Mouse (Mus musculus) testis, adult 2 months (tissue): ENCODE data around the gene Apip. TPM values are rescaled to one million over a fixed set of nuclear protein-coding genes. Genes with fewer than 3 reads are reported as not detected.

Source experiments
- H3K27ac ChIP-seq: fragments of 200-500 bp; 2 replicates; pipeline ENCODE4 v1.5.1; 2012; ENCODE audit warnings: low read depth, low read length; ENCODE audit not compliant: control insufficient read depth, insufficient read depth
- H3K27me3 ChIP-seq: fragments of 200-500 bp; 2 replicates; pipeline ENCODE4 v1.6.1; 2012; ENCODE audit warnings: mild to moderate bottlenecking, low read length, moderate library complexity; ENCODE audit not compliant: control insufficient read depth, insufficient read depth
- H3K36me3 ChIP-seq: fragments of 200-500 bp; 2 replicates; pipeline ENCODE4 v1.6.1; 2012; ENCODE audit warnings: mild to moderate bottlenecking, low read length; ENCODE audit not compliant: control insufficient read depth, insufficient read depth
- H3K4me1 ChIP-seq: fragments of 200-500 bp; 2 replicates; pipeline ENCODE4 v1.6.1; 2012; ENCODE audit warnings: low read length; ENCODE audit not compliant: control insufficient read depth, insufficient read depth
- H3K4me3 ChIP-seq: fragments of 200-500 bp; 2 replicates; pipeline ENCODE4 v1.5.1; 2012; ENCODE audit warnings: low read depth, mild to moderate bottlenecking, low read length, moderate library complexity, mixed read lengths; ENCODE audit not compliant: control insufficient read depth
- CTCF ChIP-seq: fragments of 200-500 bp; IDR thresholded peaks from 2 replicates; pipeline ENCODE4 v1.5.1; 2012; ENCODE audit warnings: low read depth, mild to moderate bottlenecking, inconsistent platforms, low read length, moderate library complexity; ENCODE audit not compliant: control insufficient read depth, insufficient read depth, insufficient replicate concordance
- POLR2A ChIP-seq: fragments of 200-500 bp; IDR thresholded peaks from 2 replicates; pipeline ENCODE4 v1.6.1; 2012; ENCODE audit warnings: low read depth, mild to moderate bottlenecking, inconsistent platforms, low read length, moderate library complexity; ENCODE audit not compliant: control insufficient read depth
- polyA plus RNA-seq: library from polyadenylated mRNA; depleted of rRNA; stranded (reverse); fragments of >200 nt; gene quantifications from 2 replicates; pipeline ENCODE4 v1.2.3, GENCODE M21; 2012

Gene Apip
- polyA plus RNA-seq, 1 experiment = 16.9 TPM

DNA sequence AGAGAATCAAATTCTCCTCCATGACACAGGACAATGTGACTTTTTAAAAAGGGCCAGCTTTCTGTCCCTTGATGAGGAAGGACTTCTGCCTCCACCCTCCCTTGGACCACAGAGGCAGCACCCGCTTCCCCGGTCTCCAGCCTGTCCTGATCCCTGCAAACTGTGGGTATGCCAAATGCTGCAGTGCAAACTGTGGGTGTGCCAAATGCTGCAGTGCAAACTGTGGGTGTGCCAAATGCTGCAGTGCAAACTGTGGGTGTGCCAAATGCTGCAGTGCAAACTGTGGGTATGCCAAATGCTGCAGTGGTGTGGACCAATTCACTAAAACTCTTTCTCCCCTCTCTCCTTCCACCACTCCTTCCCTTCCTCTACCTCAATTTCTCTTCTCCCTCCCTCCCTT, 32.7 kb downstream of the Apip start:
- H3K4me1 ChIP-seq = no peaks in the 10 kb centered on the region
- H3K27ac ChIP-seq = no peak overlapping the region
- no peak overlapping the region for H3K4me3 ChIP-seq
- no peak for TF ChIP-seq CTCF
- no peak for TF ChIP-seq POLR2A
- no peaks in the 10 kb centered on the region for H3K36me3 ChIP-seq
- H3K27me3 ChIP-seq = no peaks in the 10 kb centered on the region

DNA sequence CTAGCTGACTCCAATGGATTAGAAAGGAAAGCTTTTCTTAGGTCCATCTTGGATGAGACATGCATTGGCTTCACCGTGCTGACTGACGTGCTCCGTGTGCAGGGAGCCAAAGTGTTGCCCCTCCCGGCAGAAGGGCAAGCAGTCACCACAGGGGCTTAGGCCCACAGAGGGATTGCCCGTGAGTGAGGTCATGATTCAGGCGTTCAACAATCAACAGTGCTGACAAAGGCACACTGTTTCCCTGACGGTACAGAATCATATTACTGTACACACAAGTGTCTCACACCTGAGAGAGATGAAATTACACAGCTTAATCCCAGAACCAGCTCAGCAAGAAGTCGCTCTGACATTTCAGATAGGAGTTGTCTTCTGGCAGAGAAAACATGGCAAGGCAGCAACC, 38.2 kb downstream of the Apip start:
- H3K27me3 ChIP-seq = no peaks in the 10 kb centered on the region
- TF ChIP-seq CTCF (no peak), POLR2A (no peak)

DNA sequence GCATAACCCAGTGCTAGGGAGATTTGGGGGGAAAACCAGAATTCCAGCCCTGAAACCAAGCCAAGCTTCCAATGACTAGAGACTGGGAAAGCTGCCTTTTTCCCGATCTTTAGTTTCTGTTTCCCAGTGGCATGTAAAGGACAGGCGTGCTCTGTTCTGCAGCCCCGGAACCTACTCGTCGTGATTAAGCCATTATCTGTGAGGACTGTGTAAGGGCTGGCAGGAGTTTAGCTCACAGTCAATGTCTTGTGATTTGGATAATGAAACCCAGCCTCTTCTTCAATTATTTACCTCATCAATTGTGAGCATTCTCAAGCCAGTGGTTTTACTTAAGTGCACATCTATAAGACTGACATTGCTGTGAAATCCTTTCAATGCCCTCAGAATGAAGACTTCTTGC, 43.7 kb downstream of the Apip start:
- Histone ChIP-seq H3K36me3 (no peaks in the 10 kb centered on the region), H3K4me1 (no peaks in the 10 kb centered on the region), H3K27ac (no peak overlapping the region), H3K27me3 (no peaks in the 10 kb centered on the region), H3K4me3 (no peak overlapping the region)
- TF ChIP-seq POLR2A (no peak), CTCF (no peak)

More for the DNA sequence above, 38.2 kb downstream of the Apip start:
- Histone ChIP-seq H3K36me3 (no peaks in the 10 kb centered on the region), H3K4me3 (no peak overlapping the region), H3K4me1 (no peaks in the 10 kb centered on the region), H3K27ac (no peak overlapping the region)

DNA sequence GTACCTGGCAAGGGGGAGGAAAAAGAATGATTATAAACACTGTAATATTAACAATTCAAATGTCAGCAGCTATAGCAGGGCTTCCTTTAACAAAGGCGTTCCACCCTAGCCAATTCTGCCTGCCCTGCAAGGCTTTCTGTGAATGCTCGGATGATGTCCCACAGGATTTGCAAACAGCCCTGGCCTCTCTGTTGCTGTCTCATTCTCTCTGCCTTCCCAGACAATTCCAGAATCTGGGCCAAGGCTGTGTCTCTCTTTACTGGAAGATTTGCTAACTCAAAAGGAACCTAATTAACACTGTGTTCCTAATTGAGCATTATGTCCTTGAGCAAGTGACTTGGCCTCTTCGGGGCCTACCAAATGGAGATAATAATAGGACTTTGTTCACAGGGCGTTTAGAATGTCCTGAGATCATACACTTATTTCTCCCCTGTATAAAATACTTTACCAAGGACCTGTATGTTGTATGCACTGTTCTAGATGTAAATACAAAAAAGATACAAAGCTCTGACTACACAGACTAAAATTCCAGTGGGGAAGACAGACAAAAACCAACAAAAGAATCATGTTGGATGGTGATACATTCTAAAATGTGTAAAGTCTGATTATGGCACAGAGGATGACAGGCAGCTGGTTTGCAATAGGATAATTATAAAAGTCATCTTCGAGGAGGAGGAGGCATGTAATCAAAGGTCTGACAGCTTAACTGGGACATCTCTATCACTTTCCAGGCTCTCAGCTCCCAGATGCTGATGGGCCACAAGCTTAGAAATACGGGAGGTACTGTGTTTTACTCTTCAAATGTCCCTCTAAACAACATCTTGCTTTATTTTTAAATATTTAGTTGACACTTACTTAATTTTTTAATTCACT, 45.1 kb downstream of the Apip start:
- Histone ChIP-seq H3K27me3 (no peaks in the 10 kb centered on the region), H3K4me3 (no peak overlapping the region)
- TF ChIP-seq POLR2A (no peak), CTCF (no peak)

DNA sequence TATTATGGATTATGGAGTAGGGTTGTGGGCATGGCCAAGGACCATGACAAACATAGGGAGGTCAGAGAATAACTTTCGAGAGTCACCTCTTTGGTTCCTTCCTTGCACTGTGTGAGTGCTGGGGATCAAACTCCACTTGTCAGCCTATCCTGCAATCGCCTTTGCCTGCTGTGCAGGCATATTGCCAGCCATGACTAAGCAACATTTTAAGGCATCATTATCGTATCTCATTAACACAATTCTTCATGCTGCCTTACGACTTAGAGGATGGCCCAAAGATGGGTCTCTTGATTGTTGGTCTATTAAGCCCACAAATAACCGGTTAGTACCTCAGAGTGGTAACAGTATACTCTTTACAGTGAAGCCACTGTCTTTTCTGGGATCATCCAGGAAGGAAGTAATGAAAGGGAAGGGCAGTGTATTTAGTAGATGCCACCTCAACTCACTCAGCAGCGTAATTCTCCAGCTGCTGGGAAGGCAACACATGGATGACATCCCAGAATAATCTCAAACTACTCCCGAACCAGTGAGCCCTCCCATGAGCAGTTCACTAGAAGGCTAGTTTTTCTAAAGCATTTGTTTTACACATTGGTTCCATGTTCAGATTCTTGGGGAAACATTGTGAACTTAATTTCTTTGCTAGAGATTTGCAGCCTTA, 45.9 kb downstream of the Apip start:
- H3K4me3 ChIP-seq = no peak overlapping the region
- TF ChIP-seq POLR2A (no peak), CTCF (no peak)
- no peak overlapping the region for H3K27ac ChIP-seq
- no peaks in the 10 kb centered on the region for H3K27me3 ChIP-seq
- no peaks in the 10 kb centered on the region for H3K36me3 ChIP-seq
- H3K4me1 ChIP-seq = no peaks in the 10 kb centered on the region

More for the DNA sequence above, 45.1 kb downstream of the Apip start:
- Histone ChIP-seq H3K27ac (no peak overlapping the region), H3K4me1 (no peaks in the 10 kb centered on the region), H3K36me3 (no peaks in the 10 kb centered on the region)

DNA sequence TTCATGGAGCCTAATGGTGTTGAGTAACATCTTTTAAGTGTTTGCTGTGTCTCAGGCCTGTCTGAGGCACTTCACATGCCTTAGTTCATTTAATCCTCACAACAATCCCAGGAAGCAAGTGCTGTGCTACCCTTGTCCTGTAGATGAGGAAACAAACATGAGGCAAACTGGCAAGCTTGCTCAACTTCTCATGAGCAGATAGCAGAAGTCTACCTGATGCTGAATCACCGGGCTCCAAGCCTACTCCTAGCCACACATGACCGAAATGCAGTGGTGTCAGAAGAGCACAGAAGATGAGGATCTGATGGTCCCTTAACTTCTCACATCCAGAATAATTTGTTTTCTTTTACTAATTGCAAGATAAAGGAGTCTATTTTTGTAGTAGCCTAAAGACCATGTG, 56.2 kb downstream of the Apip start:
- Histone ChIP-seq H3K4me1 (no peaks in the 10 kb centered on the region), H3K27me3 (no peaks in the 10 kb centered on the region), H3K27ac (no peak overlapping the region), H3K4me3 (no peak overlapping the region), H3K36me3 (no peaks in the 10 kb centered on the region)
- no peak for TF ChIP-seq CTCF
- no peak for TF ChIP-seq POLR2A

DNA sequence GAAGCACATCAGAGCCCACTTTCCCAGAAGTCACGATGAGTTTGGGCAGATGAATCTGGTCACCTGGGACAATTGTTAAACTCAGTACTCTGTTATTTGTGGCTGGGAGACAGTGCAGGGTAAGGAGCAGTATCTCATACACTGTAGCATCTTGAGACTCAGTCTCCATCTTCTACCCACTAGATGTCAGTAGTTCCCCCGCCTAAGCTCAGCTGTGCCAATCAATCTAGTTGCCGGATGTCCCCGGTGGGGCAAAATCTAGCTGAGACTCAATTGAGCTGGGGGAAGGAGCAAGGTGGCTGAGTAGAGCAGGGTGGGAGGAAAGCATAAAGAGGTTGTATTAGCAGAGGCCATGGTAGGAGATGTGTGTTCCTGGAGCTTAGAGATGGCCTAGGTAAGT, 57.7 kb downstream of the Apip start:
- Histone ChIP-seq H3K27ac (no peak overlapping the region), H3K27me3 (no peaks in the 10 kb centered on the region), H3K4me1 (no peaks in the 10 kb centered on the region), H3K36me3 (no peaks in the 10 kb centered on the region), H3K4me3 (no peak overlapping the region)
- no peak for TF ChIP-seq POLR2A
- TF ChIP-seq CTCF = no peak
